Mouse (Mus musculus) intestine, embryonic 15.5 days (tissue): Measurements from ENCODE around the gene Vmn1r200. TPM values are rescaled to one million over a fixed set of nuclear protein-coding genes. Genes with fewer than 3 reads are reported as not detected.
"Not testable (repeated sequence)": the region's sequence is repeated elsewhere in the genome, so short reads cannot be mapped to it uniquely, and the experiment has no call there.

Experiments
- ATAC-seq: fragments of 200-750 bp; cut with Nextera tagmentation; 2 replicates; pipeline ENCODE4 v1.8.0; 2017; ENCODE audit warnings: moderate TSS enrichment, moderate library complexity
- H3K27ac ChIP-seq: fragments of 300-500 bp; sonication (generic); 2 replicates; pipeline ENCODE4 v1.5.1; 2015; ENCODE audit warnings: mild to moderate bottlenecking, inconsistent platforms
- H3K27me3 ChIP-seq: fragments of 300-500 bp; sonication (generic); replicated peaks from 2 replicates; pipeline ENCODE4 v1.6.1; 2015; ENCODE audit warnings: inconsistent platforms
- H3K36me3 ChIP-seq: fragments of 300-500 bp; sonication (generic); 2 replicates; pipeline ENCODE4 v1.6.1; 2015; ENCODE audit warnings: inconsistent platforms
- H3K4me1 ChIP-seq: fragments of 300-500 bp; sonication (generic); replicated peaks from 2 replicates; pipeline ENCODE4 v1.6.1; 2015; ENCODE audit warnings: inconsistent platforms
- H3K4me2 ChIP-seq: fragments of 300-500 bp; sonication (generic); replicated peaks from 2 replicates; pipeline ENCODE4 v1.6.1; 2015; ENCODE audit warnings: mild to moderate bottlenecking, inconsistent platforms
- H3K4me3 ChIP-seq: fragments of 300-500 bp; sonication (generic); replicated peaks from 2 replicates; pipeline ENCODE4 v1.5.1; 2015; ENCODE audit warnings: inconsistent platforms
- H3K9ac ChIP-seq: fragments of 300-500 bp; sonication (generic); 2 replicates; pipeline ENCODE4 v1.6.1; 2015; ENCODE audit warnings: inconsistent platforms
- H3K9me3 ChIP-seq: fragments of 300-500 bp; sonication (generic); 2 replicates; pipeline ENCODE4 v1.6.1; 2016; ENCODE audit warnings: inconsistent platforms
- WGBS: fragments of 180-500 bp; shearing (Covaris S2); methylation state at CpG from one replicate; pipeline ENCODE4 v1.1.7; 2015; 5-methylcytosine and 5-hydroxymethylcytosine counted together
- polyA plus RNA-seq: library from polyadenylated mRNA; unstranded; fragments of >200 nt; fragmentation: Nextera tagmentation; extraction: Ambion mirVana; gene quantifications from 2 replicates; pipeline ENCODE4 v1.2.1, GENCODE M21; 2015

Vmn1r200 gene
- not detected in 2 replicates for polyA plus RNA-seq

- no peak for ATAC-seq
- Histone ChIP-seq H3K36me3 (no peaks in the 10 kb centered on the region), H3K27me3 (no peaks in the 10 kb centered on the region), H3K4me1 (no peaks in the 10 kb centered on the region), H3K27ac (no peak within 1 kb of the TSS), H3K9me3 (no peaks in the 10 kb centered on the region), H3K4me2 (no peak within 1 kb of the TSS), H3K4me3 (no peak within 1 kb of the TSS), H3K9ac (no peak within 1 kb of the TSS)
- WGBS, result 43% methylated on average over 3 of the region's 3 CpGs
Observed at GRCm38 (mm10) chr13:22390073-22390472, at the start of gene Vmn1r200. Gene Vmn1r200, plus strand, starts transcription at chr13:22390373.

GRCm38 (mm10) chr13:22350064-22350463, 40.1 kb upstream of the Vmn1r200 start, which contains the start of gene Vmn1r198:
Gene Vmn1r198, plus strand, starts transcription at chr13:22350364.
- Histone ChIP-seq H3K4me2 (no peak within 1 kb of the TSS), H3K36me3 (no peaks in the 10 kb centered on the region), H3K9ac (no peak within 1 kb of the TSS), H3K27ac (no peak within 1 kb of the TSS), H3K27me3 (no peaks in the 10 kb centered on the region), H3K9me3 (no peaks in the 10 kb centered on the region), H3K4me1 (no peaks in the 10 kb centered on the region), H3K4me3 (no peak within 1 kb of the TSS)
- WGBS, result 31% methylated on average over 1 of the region's 1 CpGs
- no peak for ATAC-seq

DNA sequence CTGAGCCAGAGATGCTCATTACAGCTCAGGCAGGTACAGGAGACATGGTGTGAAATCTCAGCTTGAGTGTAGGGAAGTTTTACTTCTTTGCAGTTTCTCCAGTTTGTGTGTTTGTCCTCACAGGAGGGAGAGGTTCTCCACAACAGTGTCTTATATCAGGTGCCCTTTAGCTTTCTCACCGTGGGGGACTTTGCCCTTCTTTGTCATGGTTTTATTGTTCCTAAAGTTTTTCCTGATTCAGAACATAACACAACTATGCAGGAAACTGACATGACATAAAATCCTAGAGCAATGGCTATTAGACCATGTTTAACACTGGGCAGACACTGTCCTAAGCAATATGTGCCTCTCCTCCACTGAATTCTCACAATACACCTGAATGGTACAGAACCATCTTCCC, 39.4 kb upstream of the Vmn1r200 start:
- H3K27ac ChIP-seq, result no peak overlapping the region
- no peak overlapping the region for H3K4me3 ChIP-seq
- no peaks in the 10 kb centered on the region for H3K27me3 ChIP-seq
- no peaks in the 10 kb centered on the region for H3K36me3 ChIP-seq
- no peaks in the 10 kb centered on the region for H3K9me3 ChIP-seq
- no peak overlapping the region for H3K9ac ChIP-seq
- 76% methylated on average over 1 of the region's 1 CpGs for WGBS
- no peak for ATAC-seq
- no peaks in the 10 kb centered on the region for H3K4me1 ChIP-seq
- no peak overlapping the region for H3K4me2 ChIP-seq

DNA sequence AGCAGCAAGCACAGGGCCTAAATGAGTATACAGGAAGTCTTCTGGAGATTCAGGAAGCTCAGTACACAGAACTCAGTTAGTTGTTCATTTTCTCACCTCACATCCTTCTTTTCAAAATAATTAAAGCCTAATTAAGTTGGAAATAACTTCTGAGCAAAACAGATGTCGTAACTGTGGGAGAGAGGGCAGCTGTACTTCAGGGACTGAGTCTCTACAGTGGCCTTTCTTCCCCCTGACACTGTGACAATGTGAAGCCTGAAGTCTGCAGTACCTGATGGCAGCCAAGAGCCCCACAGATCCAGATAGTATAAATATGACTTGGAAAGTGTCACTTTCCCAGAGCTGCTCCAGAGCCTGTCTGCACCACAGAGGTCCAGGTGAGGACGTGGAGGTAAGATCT, 10.7 kb upstream of the Vmn1r200 start, which contains the start of gene Vmn1r199:
Gene Vmn1r199, plus strand, starts transcription at position 301 of the 400 bp plus-strand sequence.
- H3K4me3 ChIP-seq, result no peak within 1 kb of the TSS
- H3K4me1 ChIP-seq, result no peaks in the 10 kb centered on the region
- no peak within 1 kb of the TSS for H3K27ac ChIP-seq
- no peak for ATAC-seq
- WGBS, result 73% methylated on average over 2 of the region's 2 CpGs
- no peaks in the 10 kb centered on the region for H3K9me3 ChIP-seq
- H3K36me3 ChIP-seq, result no peaks in the 10 kb centered on the region
- no peaks in the 10 kb centered on the region for H3K27me3 ChIP-seq
- no peak within 1 kb of the TSS for H3K9ac ChIP-seq
- H3K4me2 ChIP-seq, result no peak within 1 kb of the TSS

DNA sequence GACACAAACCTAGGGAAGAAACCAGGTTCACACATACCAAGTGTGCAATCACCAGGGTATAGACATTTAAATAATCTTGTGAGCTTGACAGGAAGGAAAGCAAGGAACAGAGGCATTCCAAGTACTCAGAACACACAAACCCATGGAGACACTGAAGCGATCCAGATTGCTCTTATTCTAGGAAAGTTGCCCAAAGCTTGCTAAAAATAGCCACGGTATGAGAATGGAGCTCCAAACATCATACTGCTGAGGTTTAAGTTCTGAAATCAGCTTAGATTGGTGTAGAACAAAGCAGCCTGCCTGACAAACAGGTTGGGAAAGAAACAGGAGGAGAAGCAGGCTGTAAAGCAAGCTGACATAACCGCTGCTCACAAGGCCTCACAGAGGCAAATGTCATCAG, 9.0 kb upstream of the Vmn1r200 start:
- not testable (repeated sequence) for H3K9ac ChIP-seq, H3K27me3 ChIP-seq, ATAC-seq, H3K4me1 ChIP-seq, H3K9me3 ChIP-seq, H3K36me3 ChIP-seq, H3K4me2 ChIP-seq, H3K4me3 ChIP-seq
- H3K27ac ChIP-seq, result peak overlapping the region; percentile 48; the same call in 1 of the 2 replicates
- WGBS, result 50% methylated on average over 3 of the region's 3 CpGs

DNA sequence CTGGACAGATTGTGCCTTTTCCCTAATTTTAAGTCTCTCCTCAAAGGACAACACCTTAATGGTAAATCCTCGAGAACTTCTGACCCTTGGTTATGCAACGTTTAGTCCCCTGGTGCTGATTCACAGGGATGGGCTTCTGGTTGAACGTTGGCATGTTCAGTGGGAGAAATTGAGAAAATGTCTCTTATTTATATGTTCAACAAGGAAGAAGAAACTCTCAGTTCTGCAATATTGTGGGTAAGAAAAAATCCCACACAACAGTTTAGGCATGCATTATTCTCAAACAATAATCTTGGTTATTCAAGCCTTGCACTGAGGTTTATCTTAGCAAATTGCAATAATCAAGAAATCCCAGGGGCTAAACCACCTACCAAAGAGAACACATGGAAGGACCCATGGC, 6.8 kb upstream of the Vmn1r200 start:
- no peak overlapping the region for H3K27ac ChIP-seq
- H3K27me3 ChIP-seq, result no peaks in the 10 kb centered on the region
- H3K4me3 ChIP-seq, result no peak overlapping the region
- 73% methylated on average over 3 of the region's 3 CpGs for WGBS
- H3K9ac ChIP-seq, result no peak overlapping the region
- H3K9me3 ChIP-seq, result no peaks in the 10 kb centered on the region
- no peaks in the 10 kb centered on the region for H3K36me3 ChIP-seq
- ATAC-seq, result no peak
- no peak overlapping the region for H3K4me2 ChIP-seq
- no peaks in the 10 kb centered on the region for H3K4me1 ChIP-seq

GRCm38 (mm10) chr13:22387050-22387449, 3.1 kb upstream of the Vmn1r200 start:
- Histone ChIP-seq H3K9me3 (no peaks in the 10 kb centered on the region), H3K4me1 (no peaks in the 10 kb centered on the region), H3K4me2 (no peak overlapping the region), H3K27me3 (no peaks in the 10 kb centered on the region), H3K27ac (no peak overlapping the region), H3K4me3 (no peak overlapping the region), H3K9ac (no peak overlapping the region), H3K36me3 (no peaks in the 10 kb centered on the region)
- ATAC-seq, result no peak
- WGBS, result 71% methylated on average over 1 of the region's 1 CpGs

DNA sequence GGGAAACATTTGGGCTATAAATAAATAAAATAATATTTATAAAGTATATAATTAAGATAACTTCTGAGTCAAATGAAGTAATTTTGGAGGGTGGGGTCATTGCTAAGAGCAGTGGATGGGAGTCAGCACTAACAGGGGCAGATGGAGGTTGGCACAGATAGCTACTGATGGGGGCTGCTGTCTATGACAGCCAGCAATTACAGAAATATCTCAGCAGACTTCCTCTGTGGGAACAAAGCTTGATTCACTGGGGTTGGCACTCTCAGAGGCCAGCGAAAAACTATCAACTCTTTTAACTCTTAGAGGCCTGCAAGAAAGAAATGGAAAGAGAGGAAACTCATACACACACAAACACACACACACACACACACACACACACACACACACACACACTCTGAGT, 12.8 kb downstream of the Vmn1r200 start:
- Histone ChIP-seq H3K27me3 (no peaks in the 10 kb centered on the region), H3K36me3 (no peaks in the 10 kb centered on the region), H3K4me3 (no peak overlapping the region), H3K9me3 (no peaks in the 10 kb centered on the region), H3K9ac (no peak overlapping the region), H3K4me1 (no peaks in the 10 kb centered on the region), H3K4me2 (no peak overlapping the region), H3K27ac (no peak overlapping the region)
- ATAC-seq, result no peak
- WGBS, result 53% methylated on average over 1 of the region's 1 CpGs

Other genes starting within 250 kb of the Vmn1r200 start
- not detected in 2 replicates for gene Vmn1r191, start 206.4 kb upstream of the Vmn1r200 start, polyA plus RNA-seq
- gene Vmn1r192, start 199.2 kb upstream of the Vmn1r200 start, polyA plus RNA-seq, result not detected in 2 replicates
- gene Vmn1r193, start 167.2 kb upstream of the Vmn1r200 start, polyA plus RNA-seq, result not detected in 2 replicates
- gene Vmn1r194, start 146.2 kb upstream of the Vmn1r200 start, polyA plus RNA-seq, result not detected in 2 replicates
- not detected in 2 replicates for gene Vmn1r195, start 119.9 kb upstream of the Vmn1r200 start, polyA plus RNA-seq
- not detected in 2 replicates for gene Vmn1r196, start 100.5 kb upstream of the Vmn1r200 start, polyA plus RNA-seq
- not detected in 2 replicates for gene Vmn1r197, start 65.8 kb upstream of the Vmn1r200 start, polyA plus RNA-seq
- gene Vmn1r198, start 40.0 kb upstream of the Vmn1r200 start, polyA plus RNA-seq, result not detected in 2 replicates
- gene Vmn1r199, start 10.6 kb upstream of the Vmn1r200 start, polyA plus RNA-seq, result not detected in 2 replicates
- gene Vmn1r201, start 81.5 kb downstream of the Vmn1r200 start, polyA plus RNA-seq, result not detected in 2 replicates
- gene Vmn1r202, start 115.0 kb downstream of the Vmn1r200 start, polyA plus RNA-seq, result not detected in 2 replicates
- not detected in 2 replicates for gene Vmn1r203, start 127.7 kb downstream of the Vmn1r200 start, polyA plus RNA-seq
- gene Vmn1r204, start 162.8 kb downstream of the Vmn1r200 start, polyA plus RNA-seq, result not detected in 2 replicates
- not detected in 2 replicates for gene Vmn1r205, start 202.6 kb downstream of the Vmn1r200 start, polyA plus RNA-seq
- gene Vmn1r206, start 233.9 kb downstream of the Vmn1r200 start, polyA plus RNA-seq, result not detected in 2 replicates